Mouse (Mus musculus): ENCODE results near the gene Vgll4.

GRCm38 (mm10) chr6:114858722-114859053, 111.1 kb downstream of the Vgll4 start:
- TF ChIP-seq CTCF (IDR thresholded peaks at IDR 0.05; ENCODE audit: borderline replicate concordance, extremely low read depth, insufficient read depth, insufficient read length) (no peak), POLR2A (IDR thresholded peaks at IDR 0.05; ENCODE audit: borderline replicate concordance, extremely low read depth, insufficient read depth, insufficient read length, poor library complexity, severe bottlenecking) (no peak)
